8 mouse cellular contexts compared by ENCODE assay signal in genomic region chr8:111662473-111662872, GRCm38 (mm10). TPM values are rescaled to one million over a fixed set of nuclear protein-coding genes. Genes with fewer than 3 reads are reported as not detected.
A peak's percentile ranks its signal among the peaks of the same experiment; 100 is the strongest.
DNase-seq lines count a peak whose midpoint lies in the region; ATAC-seq and TF ChIP-seq lines count a peak whose summit lies in the region.

No protein-coding gene starts in this region.

- DNase-seq in 3T3-L1 (ENCODE audit: low read depth, low spot score) (peak; percentile 85), ES-E14 (ENCODE audit: low read depth, low spot score) (no peak)
- peak; percentile 66 for DNase-seq in cerebellum, adult 11 months
- peak; percentile 67 to 85 for DNase-seq in frontal cortex, postnatal 36 days (ENCODE audit: low spot score in 2 of 2)
- DNase-seq in kidney, postnatal 0 days (ENCODE audit: low spot score) = peak; percentile 85
- DNase-seq in right cerebral cortex, adult 2 months (ENCODE audit: low spot score in 2 of 2) = peak; percentile 85 to 90
- DNase-seq in urinary bladder, postnatal 36 days (ENCODE audit: low spot score in 2 of 2) = peak; percentile 76 to 79

- in situ Hi-C loops in ES-E14 (cut with MboI; ENCODE audit: low sequenced_read_pairs in 2 of 2, unreplicated experiment in 2 of 2) = no loop called here

- H3K27ac ChIP-seq in ES-E14 (ENCODE audit: insufficient read depth, low read depth, low read length, poor library complexity, severe bottlenecking) = no peak overlapping the region
- no peak overlapping the region for H3K27ac ChIP-seq in kidney, postnatal 0 days
- H3K27ac ChIP-seq in liver, embryonic 16.5 days (ENCODE audit: low read length) = no peak overlapping the region

- no peak overlapping the region for H3K9ac ChIP-seq in ES-E14 (ENCODE audit: insufficient read depth, low read depth, low read length, poor library complexity, severe bottlenecking)
- no peak overlapping the region for H3K9ac ChIP-seq in kidney, postnatal 0 days (ENCODE audit: low read depth, low read length)
- H3K9ac ChIP-seq in liver, embryonic 16.5 days (ENCODE audit: low read depth, low read length) = no peak overlapping the region

- H3K4me1 ChIP-seq in ES-E14 (ENCODE audit: control insufficient read depth in 2 of 2, insufficient read depth in 2 of 2, low read length in 2 of 2, poor library complexity in 1 of 2) = peaks cover 0 to 2% of the 10 kb centered on the region in 2 experiments; a peak in 1 of 4 replicates
- H3K4me1 ChIP-seq in kidney, postnatal 0 days (replicated peaks; ENCODE audit: insufficient read depth, low read length) = peaks cover 7% of the 10 kb centered on the region; the same call in 1 of the 2 replicates
- H3K4me1 ChIP-seq in liver, embryonic 16.5 days (ENCODE audit: control insufficient read depth, low read depth, low read length) = no peaks in the 10 kb centered on the region; the same call in 1 of the 2 replicates

- WGBS in kidney, postnatal 0 days = 89% methylated on average over 3 of the region's 3 CpGs
- 74% methylated on average over 3 of the region's 3 CpGs for WGBS in liver, embryonic 16.5 days (ENCODE audit: insufficient replicate concordance)

- peak; percentile 93 for TF ChIP-seq CTCF in kidney, postnatal 0 days (IDR thresholded peaks at IDR 0.05; ENCODE audit: low read depth)

- H3K4me3 ChIP-seq in ES-E14 (ENCODE audit: insufficient read depth in 1 of 2, low read depth in 1 of 2, low read length in 2 of 2, poor library complexity in 1 of 2, severe bottlenecking in 1 of 2) = no peak overlapping the region
- H3K4me3 ChIP-seq in kidney, postnatal 0 days (replicated peaks; ENCODE audit: low read depth, low read length) = no peak overlapping the region
- H3K4me3 ChIP-seq in liver, embryonic 16.5 days (ENCODE audit: low read depth, low read length) = no peak overlapping the region

- peaks cover 4% of the 10 kb centered on the region; the same call in 1 of the 2 replicates for H3K36me3 ChIP-seq in ES-E14 (ENCODE audit: control insufficient read depth, insufficient read depth, low read length, poor library complexity, severe bottlenecking)
- 0 out of 2 replicates have a peak, but pooled peaks cover 4% of the 10 kb centered on the region for H3K36me3 ChIP-seq in kidney, postnatal 0 days (ENCODE audit: insufficient read depth, low read length)
- H3K36me3 ChIP-seq in liver, embryonic 16.5 days (ENCODE audit: control insufficient read depth, insufficient read depth) = no peaks in the 10 kb centered on the region

- H3K4me2 ChIP-seq in kidney, postnatal 0 days (ENCODE audit: low read length) = no peak overlapping the region
- no peak overlapping the region for H3K4me2 ChIP-seq in liver, embryonic 16.5 days (ENCODE audit: low read depth, low read length)

- H3K9me3 ChIP-seq in ES-E14 (ENCODE audit: control insufficient read depth, insufficient read depth, low read depth, low read length) = no peaks in the 10 kb centered on the region
- no peaks in the 10 kb centered on the region for H3K9me3 ChIP-seq in kidney, postnatal 0 days (replicated peaks; ENCODE audit: low read length)
- no peaks in the 10 kb centered on the region for H3K9me3 ChIP-seq in liver, embryonic 16.5 days (replicated peaks; ENCODE audit: control insufficient read depth, low read length)

- no peak; the same call in 1 of the 2 replicates for ATAC-seq in kidney, postnatal 0 days (replicated peaks; ENCODE audit: low FRiP score, low read depth)
- 0 out of 2 replicates have a peak, but pooled peaks have one; percentile 39 for ATAC-seq in liver, embryonic 16.5 days (ENCODE audit: low read depth)

- no peaks in the 10 kb centered on the region for H3K27me3 ChIP-seq in kidney, postnatal 0 days (ENCODE audit: insufficient read depth, low read length)
- H3K27me3 ChIP-seq in liver, embryonic 16.5 days (ENCODE audit: control insufficient read depth, insufficient read depth, low read depth, low read length) = no peaks in the 10 kb centered on the region

TF ChIP-seq in ES-E14, 5 proteins besides CTCF, POLR2A, EP300 and RAD21:
- peak; percentile 57; the same call in 1 of the 2 replicates for TF ChIP-seq ZC3H11A (IDR thresholded peaks at IDR 0.05; ENCODE audit: borderline replicate concordance, low read depth, low read length)
- TF ChIP-seq HCFC1 (IDR thresholded peaks at IDR 0.05; ENCODE audit: borderline replicate concordance, insufficient read depth, low read length) = no peak

RNA-seq across cellular contexts. Expression of gene Zfp1, which starts 19.3 kb away (rescaled TPM):
- 18.0 and 18.7 TPM in 2 replicates for total RNA-seq in ES-E14 (2012; rRNA removed)
- polyA plus RNA-seq in kidney, postnatal 0 days (2015; fragmentation: Nextera tagmentation; extraction: Ambion mirVana) = 15.9 and 17.2 TPM in 2 replicates
- polyA plus RNA-seq in liver, embryonic 16.5 days (2015; fragmentation: Nextera tagmentation; extraction: Ambion mirVana) = 4.0 and 5.0 TPM in 2 replicates

RNA-seq across cellular contexts. Expression of gene Ctrb1, which starts 28.3 kb away (rescaled TPM):
- total RNA-seq in ES-E14 (2012; rRNA removed) = 0.22 and 0.48 TPM in 2 replicates
- not detected in 2 replicates for polyA plus RNA-seq in kidney, postnatal 0 days (2015; fragmentation: Nextera tagmentation; extraction: Ambion mirVana)
- 7.7 and 58.8 TPM in 2 replicates for polyA plus RNA-seq in liver, embryonic 16.5 days (2015; fragmentation: Nextera tagmentation; extraction: Ambion mirVana)

RNA-seq across cellular contexts. Expression of gene Ldhd, which starts 32.3 kb away (rescaled TPM):
- total RNA-seq in ES-E14 (2012; rRNA removed) = 0.49 and 1.5 TPM in 2 replicates
- 3.9 and 4.5 TPM in 2 replicates for polyA plus RNA-seq in kidney, postnatal 0 days (2015; fragmentation: Nextera tagmentation; extraction: Ambion mirVana)
- 0.34 and 0.57 TPM in 2 replicates for polyA plus RNA-seq in liver, embryonic 16.5 days (2015; fragmentation: Nextera tagmentation; extraction: Ambion mirVana)
